Mouse (Mus musculus) G1E (cell line): Measurements from ENCODE around the gene Gm10643.

ENCODE experiments used
- CTCF ChIP-seq: IDR thresholded peaks from 2 replicates; pipeline ENCODE4 v1.5.1; 2012; ENCODE audit warnings: low read depth, low read length, inconsistent platforms, mixed read lengths
- GATA1 ChIP-seq: IDR thresholded peaks from 2 replicates; pipeline ENCODE4 v1.6.1; 2012; ENCODE audit warnings: borderline replicate concordance, low read length, inconsistent platforms, mixed read lengths
- GATA2 ChIP-seq: IDR thresholded peaks from 2 replicates; pipeline ENCODE4 v1.6.1; 2012; ENCODE audit warnings: low read depth, low read length, inconsistent platforms, borderline replicate concordance
- POLR2AphosphoS5 ChIP-seq: IDR thresholded peaks from 2 replicates; pipeline ENCODE4 v1.6.1; 2012; ENCODE audit warnings: low read depth, low read length, inconsistent platforms; ENCODE audit not compliant: insufficient replicate concordance
- TAL1 ChIP-seq: conservative IDR thresholded peaks from 2 replicates; pipeline ENCODE4 v1.6.1; 2012; ENCODE audit warnings: low read depth, low read length, inconsistent platforms, mixed read lengths

DNA sequence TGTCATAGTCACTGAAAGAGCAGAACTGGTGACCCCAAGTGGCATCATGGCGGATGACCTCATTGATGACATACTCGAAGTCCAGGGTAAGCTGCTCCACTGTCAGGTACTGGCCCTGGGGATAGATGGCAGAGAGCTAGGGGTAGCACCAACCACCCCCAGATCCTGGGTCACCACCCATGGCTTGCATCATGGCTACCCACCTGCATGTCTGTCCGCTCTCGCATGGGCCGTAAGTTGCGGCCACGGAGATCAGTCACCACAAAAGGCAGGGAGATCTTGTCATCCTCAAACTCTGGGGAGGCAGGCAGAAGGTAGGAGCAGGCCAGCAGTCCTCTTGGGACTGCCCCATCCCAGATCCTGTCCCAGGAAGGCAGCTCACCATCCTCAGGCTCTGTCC is 33.4 kb upstream of the Gm10643 start:
- TF ChIP-seq CTCF, result no peak
- TF ChIP-seq TAL1, result no peak
- TF ChIP-seq GATA1, result no peak
- no peak for TF ChIP-seq POLR2AphosphoS5
- TF ChIP-seq GATA2, result no peak
